Mouse (Mus musculus) MEL (cell line): ENCODE measurements at regions not wholly inside any gene's neighbourhood (a gene's known extent, or its start where the extent isn't known, plus 50 kb on each side); places are given as distances from the start of the nearest gene placed in this dataset.

ENCODE experiments used
- CTCF ChIP-seq, 3 experiments: IDR thresholded peaks in 2 of 3; conservative IDR thresholded peaks in 1 of 3; 2 replicates each; pipeline ENCODE4 v1.5.1; 2011 to 2012; ENCODE audit warnings: low read length in 3 of 3, low read depth in 2 of 3, mild to moderate bottlenecking in 2 of 3, improper control_type of control experiment in 1 of 3, inconsistent platforms in 1 of 3, mixed read lengths in 1 of 3, moderate library complexity in 1 of 3; ENCODE audit not compliant: control insufficient read depth in 1 of 3, insufficient read depth in 1 of 3, poor library complexity in 1 of 3, severe bottlenecking in 1 of 3
- HCFC1 ChIP-seq: IDR thresholded peaks from 2 replicates; pipeline ENCODE4 v1.6.1; 2012; ENCODE audit warnings: low read depth, mild to moderate bottlenecking, inconsistent platforms, low read length, improper control_type of control experiment, moderate library complexity
- MEF2A ChIP-seq: IDR thresholded peaks from 2 replicates; pipeline ENCODE4 v1.6.1; 2014; ENCODE audit warnings: low read depth, mild to moderate bottlenecking, inconsistent platforms, low read length, improper control_type of control experiment; ENCODE audit not compliant: poor library complexity, insufficient replicate concordance, severe bottlenecking; ENCODE audit errors: extremely low read depth
- MYC ChIP-seq: IDR thresholded peaks from 2 replicates; pipeline ENCODE4 v1.6.1; 2011; ENCODE audit warnings: low read depth, mild to moderate bottlenecking, low read length, improper control_type of control experiment, moderate library complexity
- NRF1 ChIP-seq: IDR thresholded peaks from 2 replicates; pipeline ENCODE4 v1.6.1; 2014; ENCODE audit warnings: low read depth, mild to moderate bottlenecking, inconsistent platforms, low read length, improper control_type of control experiment, moderate library complexity; ENCODE audit not compliant: poor library complexity, insufficient read depth, severe bottlenecking
- POLR2A ChIP-seq, 2 experiments: IDR thresholded peaks; 2 replicates each; pipeline ENCODE4 v1.6.1; 2011 to 2012; ENCODE audit warnings: low read length in 2 of 2, mild to moderate bottlenecking in 2 of 2, control low read depth in 1 of 2, improper control_type of control experiment in 1 of 2, low read depth in 1 of 2, moderate library complexity in 1 of 2; ENCODE audit not compliant: control insufficient read depth in 1 of 2, insufficient read depth in 1 of 2, poor library complexity in 1 of 2
- TCF12 ChIP-seq: IDR thresholded peaks from 2 replicates; pipeline ENCODE4 v1.6.1; 2014; ENCODE audit warnings: low read depth, mild to moderate bottlenecking, inconsistent platforms, low read length, improper control_type of control experiment, moderate library complexity
- ZMIZ1 ChIP-seq: IDR thresholded peaks from 2 replicates; pipeline ENCODE4 v1.6.1; 2012; ENCODE audit warnings: low read depth, mild to moderate bottlenecking, inconsistent platforms, low read length, improper control_type of control experiment, moderate library complexity

- TF ChIP-seq MYC, result no peak
- TF ChIP-seq NRF1, result no peak
- no peak for TF ChIP-seq POLR2A (IDR thresholded peaks at IDR 0.05; ENCODE audit: control insufficient read depth in 1 of 2, insufficient read depth in 1 of 2, low read depth in 1 of 2, low read length in 2 of 2, poor library complexity in 1 of 2)
- TF ChIP-seq MEF2A, result no peak
- TF ChIP-seq CTCF (IDR thresholded peaks at IDR 0.05 in 2 of 3, conservative IDR thresholded peaks at IDR 0.05 in 1 of 3; ENCODE audit: control insufficient read depth in 1 of 3, insufficient read depth in 1 of 3, low read depth in 2 of 3, low read length in 3 of 3, poor library complexity in 1 of 3, severe bottlenecking in 1 of 3), result no peak
- no peak for TF ChIP-seq TCF12
- TF ChIP-seq HCFC1, result no peak
- TF ChIP-seq ZMIZ1, result no peak
These were observed 171.7 kb upstream of the Tmtc1 start for GRCm38 (mm10) chr6:148615931-148616330.
